Mouse (Mus musculus): ENCODE results near the gene Mapkbp1. TPM values are rescaled to one million over a fixed set of nuclear protein-coding genes. Genes with fewer than 3 reads are reported as not detected.

Gene Mapkbp1
- polyA plus RNA-seq, 1 experiment from 2014 or later = 0.28 TPM

- peaks cover 4% of the 10 kb centered on the region; the same call in 1 of the 2 replicates for H3K27me3 ChIP-seq
- DNase-seq (no peak), ATAC-seq (ENCODE audit: low read depth) (no peak)
- no peak overlapping the region for H3K27ac ChIP-seq
- H3K9me3 ChIP-seq (replicated peaks) = no peaks in the 10 kb centered on the region
- H3K4me2 ChIP-seq = no peak overlapping the region
- no peaks in the 10 kb centered on the region for H3K4me1 ChIP-seq (replicated peaks)
- no peaks in the 10 kb centered on the region for H3K36me3 ChIP-seq
- no peak overlapping the region for H3K9ac ChIP-seq
- H3K4me3 ChIP-seq (replicated peaks) = no peak overlapping the region
- WGBS (ENCODE audit: insufficient replicate concordance) = 71% methylated on average over 12 of the region's 12 CpGs
Measured at GRCm38 (mm10) chr2:120054771-120055552, 82.5 kb downstream of the Mapkbp1 start.

GRCm38 (mm10) chr2:120055923-120056322, 83.4 kb downstream of the Mapkbp1 start:
- Histone ChIP-seq H3K4me3 (replicated peaks) (no peak overlapping the region), H3K27me3 (peaks cover 4% of the 10 kb centered on the region; the same call in 1 of the 2 replicates), H3K9ac (no peak overlapping the region), H3K9me3 (replicated peaks) (no peaks in the 10 kb centered on the region), H3K36me3 (no peaks in the 10 kb centered on the region), H3K4me2 (no peak overlapping the region), H3K27ac (no peak overlapping the region), H3K4me1 (replicated peaks) (no peaks in the 10 kb centered on the region)
- 70% methylated on average over 10 of the region's 10 CpGs for WGBS (ENCODE audit: insufficient replicate concordance)
- no peak for ATAC-seq (ENCODE audit: low read depth)
- DNase-seq = no peak

DNA sequence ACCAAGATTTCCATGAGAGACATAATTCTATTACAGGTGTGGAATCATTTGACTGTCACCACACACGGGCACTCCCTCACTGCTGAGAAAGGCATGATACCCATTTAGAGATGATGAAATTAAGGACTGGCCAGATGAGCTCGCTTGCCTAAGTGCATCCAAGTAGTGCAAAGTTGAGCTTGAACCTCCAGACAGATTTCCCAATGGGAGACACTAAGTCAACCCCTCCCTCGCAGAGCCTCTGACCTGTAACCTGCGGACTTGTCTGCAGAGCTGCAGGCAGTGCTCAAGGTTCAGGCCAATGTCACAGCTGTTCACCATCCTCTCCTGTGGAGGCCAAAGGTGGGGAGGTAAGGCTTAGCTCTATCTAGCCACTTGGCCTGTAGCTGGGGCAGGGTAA, 86.3 kb downstream of the Mapkbp1 start:
- Histone ChIP-seq H3K9ac (no peak overlapping the region), H3K9me3 (replicated peaks) (no peaks in the 10 kb centered on the region), H3K4me3 (replicated peaks) (no peak overlapping the region), H3K4me1 (replicated peaks) (no peaks in the 10 kb centered on the region), H3K4me2 (no peak overlapping the region), H3K27me3 (peaks cover 4% of the 10 kb centered on the region; the same call in 1 of the 2 replicates), H3K27ac (no peak overlapping the region), H3K36me3 (no peaks in the 10 kb centered on the region)
- WGBS (ENCODE audit: insufficient replicate concordance) = 68% methylated on average over 4 of the region's 4 CpGs
- DNase-seq (no peak), ATAC-seq (ENCODE audit: low read depth) (no peak)

GRCm38 (mm10) chr2:120059466-120059865, 87.0 kb downstream of the Mapkbp1 start:
- no peaks in the 10 kb centered on the region for H3K4me1 ChIP-seq (replicated peaks)
- WGBS (ENCODE audit: insufficient replicate concordance) = 57% methylated on average over 3 of the region's 3 CpGs
- no peak overlapping the region for H3K4me3 ChIP-seq (replicated peaks)
- no peak overlapping the region for H3K27ac ChIP-seq
- no peaks in the 10 kb centered on the region for H3K9me3 ChIP-seq (replicated peaks)
- DNase-seq = no peak
- H3K4me2 ChIP-seq = no peak overlapping the region
- no peaks in the 10 kb centered on the region for H3K36me3 ChIP-seq
- H3K9ac ChIP-seq = no peak overlapping the region
- H3K27me3 ChIP-seq = peaks cover 4% of the 10 kb centered on the region; the same call in 1 of the 2 replicates
- no peak for ATAC-seq (ENCODE audit: low read depth)

DNA sequence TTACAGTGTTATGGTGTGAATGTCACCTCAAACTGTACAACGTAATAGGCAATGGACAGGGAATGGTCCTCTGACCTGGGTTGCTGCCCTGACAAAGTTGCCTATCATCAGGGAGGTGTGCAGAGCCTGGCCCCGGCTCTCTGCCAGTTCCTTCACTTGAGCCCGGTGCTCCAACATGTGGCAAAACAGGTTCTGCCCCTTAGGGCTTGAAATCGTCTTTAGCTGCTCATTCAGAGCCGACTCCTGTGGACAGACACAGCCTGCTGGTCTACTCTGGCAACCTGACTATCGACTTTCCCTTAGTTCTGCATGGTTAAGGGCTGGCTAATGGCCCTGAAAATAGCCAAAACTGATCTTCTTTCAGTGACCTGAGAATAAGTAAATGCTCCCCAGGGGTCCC, 87.7 kb downstream of the Mapkbp1 start:
- 54% methylated on average over 6 of the region's 6 CpGs for WGBS (ENCODE audit: insufficient replicate concordance)
- no peak overlapping the region for H3K27ac ChIP-seq
- no peaks in the 10 kb centered on the region for H3K4me1 ChIP-seq (replicated peaks)
- ATAC-seq (ENCODE audit: low read depth) = no peak
- H3K9me3 ChIP-seq (replicated peaks) = no peaks in the 10 kb centered on the region
- no peak for DNase-seq
- H3K9ac ChIP-seq = no peak overlapping the region
- no peak overlapping the region for H3K4me3 ChIP-seq (replicated peaks)
- no peak overlapping the region for H3K4me2 ChIP-seq
- H3K36me3 ChIP-seq = no peaks in the 10 kb centered on the region
- H3K27me3 ChIP-seq = peaks cover 4% of the 10 kb centered on the region; the same call in 1 of the 2 replicates

DNA sequence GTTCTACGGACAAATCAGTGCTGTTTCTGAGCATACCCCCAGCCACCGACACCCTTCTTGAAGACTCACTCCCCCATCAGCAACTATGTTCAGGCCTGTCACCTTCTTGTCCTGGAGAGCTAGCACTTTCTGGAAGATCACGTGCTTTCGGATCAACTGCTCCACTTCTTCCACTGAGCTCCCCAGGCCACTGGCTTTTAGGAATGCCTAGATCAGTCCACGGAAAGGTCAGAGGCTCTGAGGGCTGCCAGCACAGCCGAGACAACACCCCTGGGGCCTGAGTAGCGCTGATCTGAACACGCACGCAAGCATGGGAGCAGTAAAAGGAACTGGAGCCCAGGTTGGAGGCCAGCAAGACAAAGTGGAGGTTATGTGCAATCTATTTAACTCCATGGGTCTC, 88.2 kb downstream of the Mapkbp1 start:
- no peak overlapping the region for H3K4me2 ChIP-seq
- WGBS (ENCODE audit: insufficient replicate concordance) = 70% methylated on average over 9 of the region's 9 CpGs
- H3K9ac ChIP-seq = no peak overlapping the region
- peaks cover 4% of the 10 kb centered on the region; the same call in 1 of the 2 replicates for H3K27me3 ChIP-seq
- H3K9me3 ChIP-seq (replicated peaks) = no peaks in the 10 kb centered on the region
- no peaks in the 10 kb centered on the region for H3K4me1 ChIP-seq (replicated peaks)
- H3K27ac ChIP-seq = no peak overlapping the region
- no peaks in the 10 kb centered on the region for H3K36me3 ChIP-seq
- no peak overlapping the region for H3K4me3 ChIP-seq (replicated peaks)
- ATAC-seq (ENCODE audit: low read depth) = no peak
- no peak for DNase-seq

DNA sequence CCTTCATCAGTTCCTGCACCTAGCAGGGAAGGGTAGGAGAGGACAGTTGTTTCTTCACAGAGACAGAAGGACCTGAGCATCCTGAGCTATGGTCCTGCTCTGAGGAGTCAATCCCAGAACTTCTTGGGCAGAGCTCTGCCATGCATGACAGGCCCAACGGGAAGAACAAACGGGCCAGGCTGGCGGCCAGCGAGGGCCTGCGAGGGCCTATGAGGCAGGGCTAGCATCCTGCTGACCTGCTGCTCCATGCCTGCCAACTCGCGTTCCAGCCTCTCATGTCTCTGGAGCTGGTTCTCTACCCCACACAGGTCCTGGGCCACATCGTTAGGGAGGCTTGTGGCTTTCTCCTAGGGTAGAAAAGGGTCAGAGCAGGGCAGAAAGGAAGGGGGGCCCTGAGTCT, 89.7 kb downstream of the Mapkbp1 start:
- ATAC-seq (ENCODE audit: low read depth) (no peak), DNase-seq (no peak)
- Histone ChIP-seq H3K27ac (no peak overlapping the region), H3K27me3 (peaks cover 4% of the 10 kb centered on the region; the same call in 1 of the 2 replicates), H3K36me3 (no peaks in the 10 kb centered on the region), H3K9ac (no peak overlapping the region), H3K4me2 (no peak overlapping the region), H3K4me1 (replicated peaks) (no peaks in the 10 kb centered on the region), H3K9me3 (replicated peaks) (no peaks in the 10 kb centered on the region), H3K4me3 (replicated peaks) (no peak overlapping the region)
- 69% methylated on average over 8 of the region's 8 CpGs for WGBS (ENCODE audit: insufficient replicate concordance)

GRCm38 (mm10) chr2:120064639-120065038, 92.1 kb downstream of the Mapkbp1 start:
- no peaks in the 10 kb centered on the region for H3K36me3 ChIP-seq
- WGBS (ENCODE audit: insufficient replicate concordance) = 58% methylated on average over 6 of the region's 6 CpGs
- no peaks in the 10 kb centered on the region for H3K4me1 ChIP-seq (replicated peaks)
- H3K27me3 ChIP-seq = no peaks in the 10 kb centered on the region
- H3K27ac ChIP-seq = no peak overlapping the region
- no peak for DNase-seq
- H3K9me3 ChIP-seq (replicated peaks) = no peaks in the 10 kb centered on the region
- H3K9ac ChIP-seq = no peak overlapping the region
- H3K4me3 ChIP-seq (replicated peaks) = no peak overlapping the region
- no peak for ATAC-seq (ENCODE audit: low read depth)
- H3K4me2 ChIP-seq = no peak overlapping the region

DNA sequence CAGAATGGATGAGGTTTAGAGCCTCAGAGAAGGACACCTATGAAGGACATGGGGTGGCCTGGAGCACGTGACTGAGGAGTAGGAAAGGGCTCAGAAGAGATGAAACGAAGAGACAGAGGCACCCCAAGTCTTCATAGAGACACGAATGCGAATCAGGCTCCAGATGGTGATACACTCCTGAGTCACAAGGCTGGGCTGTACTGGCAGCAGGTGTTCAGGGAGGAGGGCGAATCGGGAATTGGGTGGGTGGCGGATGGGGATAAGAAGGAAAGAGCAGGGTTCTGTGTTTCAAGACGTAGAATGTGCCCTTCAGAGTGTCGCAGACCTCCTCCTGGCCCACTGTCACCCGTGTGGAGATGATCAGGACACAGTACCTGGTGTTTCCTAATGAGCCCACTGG, 92.7 kb downstream of the Mapkbp1 start:
- H3K27ac ChIP-seq = no peak overlapping the region
- no peak overlapping the region for H3K4me2 ChIP-seq
- no peaks in the 10 kb centered on the region for H3K4me1 ChIP-seq (replicated peaks)
- H3K27me3 ChIP-seq = no peaks in the 10 kb centered on the region
- DNase-seq (no peak), ATAC-seq (ENCODE audit: low read depth) (no peak)
- no peaks in the 10 kb centered on the region for H3K36me3 ChIP-seq
- H3K9ac ChIP-seq = no peak overlapping the region
- H3K9me3 ChIP-seq (replicated peaks) = no peaks in the 10 kb centered on the region
- H3K4me3 ChIP-seq (replicated peaks) = no peak overlapping the region
- 76% methylated on average over 10 of the region's 10 CpGs for WGBS (ENCODE audit: insufficient replicate concordance)

DNA sequence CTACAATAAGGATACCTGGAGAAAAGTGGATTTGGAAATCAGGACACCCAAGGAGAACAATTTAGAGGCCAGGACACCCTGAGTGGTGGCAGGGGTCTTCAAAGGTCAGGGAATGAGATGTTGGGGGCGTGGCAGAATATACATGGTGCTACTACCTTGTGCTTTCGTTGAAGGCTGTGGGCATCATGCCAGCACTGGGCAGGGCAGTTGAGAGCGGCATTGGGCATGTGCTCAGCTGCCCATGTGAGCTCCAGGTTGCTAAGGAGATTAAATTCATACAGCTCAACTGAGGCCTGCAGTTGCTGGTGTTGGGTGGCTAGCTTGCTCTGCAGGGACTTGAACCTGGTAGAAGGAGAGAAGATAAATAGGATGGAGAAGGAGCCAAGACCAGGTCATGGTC, 93.7 kb downstream of the Mapkbp1 start:
- DNase-seq = no peak
- WGBS (ENCODE audit: insufficient replicate concordance) = 65% methylated on average over 3 of the region's 3 CpGs

GRCm38 (mm10) chr2:120068555-120069465, 96.3 kb downstream of the Mapkbp1 start:
- no peak overlapping the region for H3K9ac ChIP-seq
- no peak for DNase-seq

More for the DNA sequence above, 93.7 kb downstream of the Mapkbp1 start:
- no peaks in the 10 kb centered on the region for H3K36me3 ChIP-seq
- H3K4me1 ChIP-seq (replicated peaks) = no peaks in the 10 kb centered on the region
- no peak overlapping the region for H3K9ac ChIP-seq
- H3K4me2 ChIP-seq = no peak overlapping the region
- ATAC-seq (ENCODE audit: low read depth) = no peak
- H3K27me3 ChIP-seq = no peaks in the 10 kb centered on the region
- H3K27ac ChIP-seq = no peak overlapping the region
- no peak overlapping the region for H3K4me3 ChIP-seq (replicated peaks)
- H3K9me3 ChIP-seq (replicated peaks) = no peaks in the 10 kb centered on the region

More at GRCm38 (mm10) chr2:120068555-120069465, 96.3 kb downstream of the Mapkbp1 start:
- no peak for ATAC-seq (ENCODE audit: low read depth)
- Histone ChIP-seq H3K9me3 (replicated peaks) (no peaks in the 10 kb centered on the region), H3K36me3 (no peaks in the 10 kb centered on the region), H3K4me2 (no peak overlapping the region), H3K4me1 (replicated peaks) (no peaks in the 10 kb centered on the region), H3K27ac (no peak overlapping the region), H3K27me3 (no peaks in the 10 kb centered on the region), H3K4me3 (replicated peaks) (no peak overlapping the region)
- 47% methylated on average over 16 of the region's 16 CpGs for WGBS (ENCODE audit: insufficient replicate concordance)

All from liver, embryonic 13.5 days (tissue).